Mouse (Mus musculus) left cerebral cortex, adult 9 months (tissue): ENCODE data around the gene Tbc1d4.
"Not testable (repeated sequence)": the region's sequence is repeated elsewhere in the genome, so short reads cannot be mapped to it uniquely, and the experiment has no call there.

Experiments
- DNase-seq, 2 experiments: peaks; one replicate each; pipeline ENCODE4 v3.0.0; 2022; ENCODE audit warnings: low spot score in 2 of 2

Gene Tbc1d4

DNA sequence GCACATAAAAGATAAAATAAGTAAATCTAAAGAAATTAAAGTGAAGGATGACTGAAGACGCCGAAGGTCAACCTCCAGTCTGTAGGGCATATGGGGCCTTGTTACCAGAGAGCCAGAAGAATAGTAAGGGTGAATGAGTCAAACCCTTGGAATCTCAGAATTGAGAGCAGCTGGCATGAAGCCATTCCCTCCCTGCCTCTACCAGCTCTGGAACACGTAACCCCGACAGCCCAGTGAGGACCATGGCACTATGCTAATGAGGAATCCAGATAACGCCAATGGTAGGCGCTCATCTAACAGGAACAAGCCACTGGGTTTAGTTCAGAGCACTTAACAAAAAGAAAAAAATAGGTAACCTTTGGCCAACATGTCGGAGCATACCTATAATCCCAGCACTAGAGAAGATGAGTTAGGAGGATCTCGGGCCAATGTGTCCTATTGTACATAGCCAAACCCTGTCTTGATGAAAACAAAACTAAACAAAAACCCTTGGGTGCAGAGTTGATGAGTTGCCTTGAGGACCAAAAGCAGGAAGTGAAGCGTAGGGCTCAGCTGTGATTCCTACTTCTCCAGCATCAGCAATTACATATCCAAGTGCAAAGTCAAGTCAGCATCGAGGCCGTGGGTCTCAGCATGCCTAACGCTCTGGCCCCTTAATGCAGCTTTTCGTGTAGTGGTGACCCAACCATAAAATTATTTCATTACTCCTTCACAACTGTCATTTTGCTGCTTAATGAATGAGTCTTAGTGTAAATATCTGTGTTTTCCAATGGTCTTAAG, 13.5 kb downstream of the Tbc1d4 start:
- DNase-seq: no peak

DNA sequence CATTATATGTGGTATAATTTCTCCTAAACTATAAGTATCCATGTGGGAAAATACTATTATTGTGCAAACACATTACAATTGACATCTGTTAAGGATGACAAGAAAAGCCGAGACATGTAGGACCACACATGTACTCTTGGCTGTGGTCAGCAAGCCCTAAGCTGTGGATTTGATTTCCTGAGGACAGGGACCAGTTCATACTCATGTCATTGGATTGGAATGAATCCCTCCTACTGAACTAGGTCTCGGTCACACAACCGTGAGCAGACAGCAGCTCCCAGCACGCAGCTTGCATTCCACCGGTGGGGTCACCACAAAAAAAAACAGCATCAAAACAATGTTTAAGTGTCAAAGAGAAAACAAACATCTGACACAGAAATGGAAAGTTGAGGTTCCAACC, 15.0 kb downstream of the Tbc1d4 start:
- no peak for DNase-seq

DNA sequence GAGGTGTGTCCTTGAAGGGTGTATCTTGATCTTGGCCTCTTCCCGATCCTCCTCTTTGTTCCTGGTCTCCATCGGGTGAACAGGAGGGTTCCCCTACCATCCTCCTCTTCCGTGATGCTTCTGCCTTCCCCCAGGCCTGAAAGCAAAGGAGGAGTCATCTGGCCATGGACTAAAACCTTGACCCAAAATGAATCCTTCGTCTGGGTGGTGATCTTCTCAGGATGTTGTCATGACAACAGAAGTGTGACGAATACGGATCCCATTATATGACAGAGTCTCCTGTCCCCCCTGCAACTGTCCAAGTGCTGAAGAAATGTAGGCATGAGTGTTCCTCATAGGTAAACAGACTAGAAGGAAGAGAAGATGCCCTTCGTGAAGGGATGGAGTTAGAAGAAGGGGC, 15.7 kb downstream of the Tbc1d4 start:
- no peak for DNase-seq

DNA sequence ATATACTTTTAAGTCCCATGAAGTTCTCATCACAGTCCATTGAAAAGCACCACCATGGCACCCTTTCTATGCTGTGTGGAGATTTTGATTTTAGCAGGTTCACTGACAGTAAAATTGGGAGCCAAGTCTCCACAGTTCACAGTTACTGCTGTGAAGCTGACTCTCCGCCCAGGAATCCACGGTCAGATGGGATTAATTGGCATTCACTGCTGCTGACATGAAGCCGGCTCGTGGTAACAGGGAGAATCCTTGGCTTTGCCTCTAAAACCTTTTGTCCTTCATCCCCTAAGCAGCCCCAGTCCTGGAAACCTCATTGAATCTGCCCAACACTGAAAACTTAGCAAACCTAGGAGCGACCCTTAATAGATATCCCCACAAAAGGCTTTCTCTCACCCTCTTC, 17.9 kb downstream of the Tbc1d4 start:
- DNase-seq: no peak

DNA sequence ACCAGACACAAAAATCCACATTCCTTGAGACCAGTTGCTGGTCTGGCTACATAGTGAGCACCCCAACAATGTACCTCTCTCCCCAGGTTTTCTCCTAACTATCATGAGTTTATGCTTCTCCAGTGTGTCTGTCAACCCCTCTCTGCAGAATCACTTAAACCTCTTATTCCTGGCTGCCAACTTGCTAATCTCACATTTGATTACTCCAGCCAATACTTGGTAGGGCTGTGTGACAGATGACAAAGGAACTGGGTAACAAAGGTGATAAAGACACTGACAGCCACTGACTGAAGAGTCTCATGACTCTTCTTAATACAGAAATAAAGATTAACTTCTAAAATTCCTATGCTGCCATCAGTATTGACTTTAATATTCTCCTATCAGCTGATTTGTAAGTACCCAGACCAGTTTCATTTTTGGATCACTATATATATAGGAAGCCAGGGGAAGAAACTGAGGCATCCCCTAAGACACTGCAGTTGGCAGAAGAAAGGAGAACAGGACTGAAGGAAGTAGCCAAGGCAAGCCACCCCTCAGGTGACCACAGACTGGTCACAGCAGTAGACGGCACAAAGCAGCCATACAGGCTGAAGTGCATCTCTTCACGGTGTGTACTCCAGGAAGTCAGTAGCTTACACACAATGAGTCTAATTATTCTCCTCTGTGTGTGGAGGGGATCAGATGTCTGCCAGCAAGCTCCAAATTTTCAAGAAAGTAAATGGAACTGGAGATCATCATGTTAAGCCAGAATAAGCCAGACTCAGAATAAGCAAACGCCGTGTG, 20.6 kb downstream of the Tbc1d4 start:
- not testable (repeated sequence) for DNase-seq

DNA sequence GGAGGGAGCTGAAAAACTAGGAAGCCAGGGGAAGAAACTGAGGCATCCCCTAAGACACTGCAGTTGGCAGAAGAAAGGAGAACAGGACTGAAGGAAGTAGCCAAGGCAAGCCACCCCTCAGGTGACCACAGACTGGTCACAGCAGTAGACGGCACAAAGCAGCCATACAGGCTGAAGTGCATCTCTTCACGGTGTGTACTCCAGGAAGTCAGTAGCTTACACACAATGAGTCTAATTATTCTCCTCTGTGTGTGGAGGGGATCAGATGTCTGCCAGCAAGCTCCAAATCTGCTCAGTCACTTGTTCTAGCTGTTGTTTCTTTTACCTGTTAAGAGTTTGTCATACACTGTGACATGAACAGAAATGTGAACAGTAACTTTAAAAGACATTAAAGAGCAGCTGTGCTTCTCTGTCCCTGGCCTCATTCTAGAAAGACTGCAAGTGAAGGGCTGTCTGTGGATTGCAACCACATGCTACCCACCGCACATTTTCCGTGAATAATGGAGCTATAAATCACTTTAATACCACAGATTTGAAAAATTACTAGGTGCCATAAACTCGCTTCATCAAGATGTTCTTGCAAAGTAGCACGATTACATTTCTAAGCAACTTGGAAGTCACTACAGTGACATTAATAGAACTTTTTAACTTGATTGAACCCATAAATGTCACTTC, 21.5 kb downstream of the Tbc1d4 start:
- not testable (repeated sequence) for DNase-seq

DNA sequence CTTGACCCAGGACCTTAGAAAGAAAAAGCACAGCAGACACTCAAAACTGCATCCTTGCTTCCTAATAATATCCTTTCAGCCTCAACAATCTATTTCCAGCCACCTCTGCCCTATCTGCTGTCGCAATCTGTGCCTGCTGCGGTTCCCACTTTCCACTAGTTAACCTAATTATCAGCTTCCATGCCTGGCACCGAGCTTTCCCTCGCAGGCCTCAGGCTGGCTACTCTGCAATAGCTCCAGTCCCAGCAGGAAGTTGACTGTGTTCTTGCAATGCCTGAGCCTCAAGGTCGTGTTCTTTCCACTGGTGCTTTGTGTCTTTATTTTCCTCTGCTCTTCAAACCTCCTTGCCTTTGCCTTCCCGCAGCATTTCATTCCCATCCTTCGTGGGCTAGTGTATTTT, 22.9 kb downstream of the Tbc1d4 start:
- DNase-seq: no peak

DNA sequence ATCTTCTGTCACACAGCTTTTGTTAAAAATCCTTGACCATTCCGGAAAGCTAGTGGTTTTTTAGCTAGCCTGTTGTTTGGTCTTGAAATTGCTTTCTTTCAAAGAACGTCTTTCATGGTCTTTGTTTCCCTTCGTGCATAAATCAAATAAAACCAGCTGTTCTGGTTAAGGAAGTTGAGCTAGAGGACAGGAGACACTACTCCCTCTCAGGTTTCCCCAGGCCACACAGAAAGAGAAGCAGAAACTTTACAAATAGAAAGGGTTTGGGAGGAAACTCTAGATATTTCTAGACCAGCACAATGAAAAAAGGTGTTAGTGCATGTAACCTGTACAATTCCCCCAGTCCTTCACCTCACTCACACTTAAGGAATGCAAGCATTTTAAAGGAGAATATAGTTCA, 33.3 kb downstream of the Tbc1d4 start:
- DNase-seq: no peak

DNA sequence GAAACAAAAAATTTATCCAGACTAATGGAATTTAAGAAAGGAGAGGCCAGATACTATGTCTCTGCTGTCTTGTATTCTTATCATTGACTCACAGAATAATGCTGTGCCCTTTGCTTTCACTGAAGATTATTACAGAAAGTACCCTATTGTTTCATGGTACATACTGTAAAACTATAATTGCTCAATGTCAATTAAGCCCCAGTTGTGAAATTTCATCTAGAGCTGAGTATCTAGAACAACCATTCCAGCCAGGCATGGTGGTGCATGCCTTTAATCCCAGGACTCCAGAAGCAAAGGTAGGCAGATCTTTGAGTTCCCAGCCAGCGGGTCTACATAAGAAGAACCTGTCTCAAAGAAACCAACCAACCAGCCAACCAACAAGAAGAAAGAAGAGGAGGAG, 34.5 kb downstream of the Tbc1d4 start:
- DNase-seq: no peak

DNA sequence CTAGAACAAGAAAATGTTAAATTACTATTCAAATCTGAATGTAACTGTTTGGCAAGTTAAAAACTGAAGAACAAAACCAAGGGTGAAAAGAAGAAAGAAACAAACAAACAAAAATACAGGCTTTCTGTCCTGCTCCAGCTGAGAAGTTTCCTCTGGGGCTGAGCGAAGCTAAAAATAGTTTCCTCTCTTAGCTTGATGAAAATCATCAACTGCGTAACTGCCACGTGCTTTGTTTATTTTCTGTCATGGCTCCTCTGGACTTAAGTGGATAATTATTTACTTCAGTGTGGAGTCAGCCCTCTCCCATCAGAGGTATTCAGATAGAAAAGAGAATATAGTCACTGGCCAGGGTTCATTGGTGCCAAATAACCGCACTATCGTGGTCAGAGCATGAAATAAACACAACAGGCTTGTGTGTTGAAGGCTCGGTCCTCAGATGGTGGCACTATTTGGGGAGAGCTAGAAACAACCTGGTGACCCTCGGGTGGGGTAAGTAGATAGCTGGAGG, 35.8 kb downstream of the Tbc1d4 start:
- no peak for DNase-seq

DNA sequence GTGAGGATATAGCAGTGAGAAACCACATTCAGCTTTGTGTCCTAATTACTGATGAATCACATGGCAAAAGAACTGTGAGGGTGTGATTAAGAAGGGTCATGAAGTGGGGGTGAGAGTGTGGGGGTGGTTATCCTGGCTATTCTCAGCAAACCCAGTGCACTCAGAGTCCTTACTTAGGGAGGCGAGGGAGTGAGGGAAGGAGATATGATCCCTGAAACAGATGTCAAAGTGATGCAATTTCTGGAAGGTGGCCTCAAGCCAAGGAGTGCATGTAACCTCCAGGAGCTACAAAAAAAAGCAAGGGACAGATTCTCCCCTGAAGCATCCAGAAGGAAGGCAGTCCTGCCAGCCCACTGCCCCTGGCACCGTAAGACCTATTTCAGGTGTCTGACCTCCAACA, 40.2 kb downstream of the Tbc1d4 start:
- no peak for DNase-seq

DNA sequence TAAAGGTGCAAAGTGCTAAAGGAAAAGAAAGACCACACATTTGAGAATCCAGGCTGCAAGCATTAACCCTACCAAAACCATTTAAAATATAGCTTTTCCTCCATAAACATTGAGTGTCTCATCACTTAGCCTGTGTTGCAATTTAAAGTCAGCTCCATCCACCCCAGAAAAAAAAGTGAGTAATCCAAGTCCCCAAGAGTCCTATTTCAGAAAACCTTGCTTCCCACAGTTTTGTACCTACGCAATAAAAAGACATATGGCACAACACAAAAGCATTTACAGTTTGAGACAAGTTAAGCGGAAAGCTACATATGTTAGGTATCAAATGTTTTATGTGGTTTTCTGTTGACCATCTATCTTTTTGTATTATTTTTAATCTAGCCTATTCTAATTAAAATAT, 42.3 kb downstream of the Tbc1d4 start:
- DNase-seq: peak in 1 of 2 experiments; percentile 11

DNA sequence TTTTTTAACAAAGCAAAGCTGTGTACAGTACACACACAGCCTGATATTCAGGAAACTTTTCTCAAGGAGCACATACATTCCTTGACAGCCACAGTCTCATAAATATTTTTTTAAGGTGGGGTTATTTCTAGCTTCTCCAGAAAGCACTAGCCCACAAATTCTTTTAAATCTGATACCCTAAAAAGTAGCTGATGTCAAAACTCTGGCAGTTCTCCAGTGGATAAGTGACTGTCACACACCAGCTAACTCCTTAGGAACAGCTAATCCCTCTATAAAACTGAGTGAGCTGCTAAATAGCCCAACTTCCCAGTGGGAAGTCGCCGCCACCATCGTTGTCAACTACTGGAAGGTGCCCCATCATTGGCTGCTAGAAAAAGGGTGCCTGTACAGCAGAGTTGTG, 43.3 kb downstream of the Tbc1d4 start:
- no peak for DNase-seq

DNA sequence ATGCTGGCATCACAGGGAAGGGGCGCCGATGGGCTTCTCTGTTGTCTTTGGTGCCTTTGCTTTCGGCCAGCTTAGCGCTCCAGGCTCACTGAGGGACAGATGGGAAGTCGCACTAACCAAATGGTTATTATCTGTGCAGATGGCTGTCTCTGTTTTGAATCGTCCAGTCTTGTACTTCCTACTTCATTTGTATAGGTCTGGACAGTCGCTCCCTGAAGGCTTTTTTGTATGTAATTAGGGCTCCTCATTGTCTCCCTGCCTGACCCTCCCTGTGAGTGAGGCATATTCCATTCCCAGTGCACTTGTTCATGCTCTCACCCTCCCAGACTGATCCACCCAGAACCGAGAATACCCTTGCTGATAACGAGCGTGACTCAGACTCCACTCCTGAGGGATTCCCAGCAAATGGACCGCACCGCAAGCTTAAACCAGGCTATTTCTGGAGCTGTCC, 47.7 kb downstream of the Tbc1d4 start:
- no peak for DNase-seq

DNA sequence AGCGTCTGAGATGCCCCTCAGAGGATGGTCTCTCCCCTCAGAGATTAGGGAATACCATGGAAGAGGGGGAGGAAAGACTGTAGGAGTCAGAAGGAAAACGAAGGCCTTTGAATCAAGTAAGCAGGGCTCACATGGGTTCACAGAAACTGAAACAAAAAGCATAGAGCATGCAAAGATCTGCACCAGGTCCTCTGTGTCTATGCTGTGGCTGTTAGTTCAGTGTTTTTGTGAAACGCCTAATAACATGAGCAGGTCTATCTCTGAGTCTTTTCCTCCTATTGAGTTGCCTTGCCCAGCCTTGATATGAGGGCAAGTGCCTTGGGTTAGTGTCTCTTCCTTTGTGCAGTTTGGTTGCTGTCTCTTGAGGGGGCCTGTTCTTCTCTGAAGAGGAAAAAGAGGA, 49.5 kb downstream of the Tbc1d4 start:
- DNase-seq: no peak

DNA sequence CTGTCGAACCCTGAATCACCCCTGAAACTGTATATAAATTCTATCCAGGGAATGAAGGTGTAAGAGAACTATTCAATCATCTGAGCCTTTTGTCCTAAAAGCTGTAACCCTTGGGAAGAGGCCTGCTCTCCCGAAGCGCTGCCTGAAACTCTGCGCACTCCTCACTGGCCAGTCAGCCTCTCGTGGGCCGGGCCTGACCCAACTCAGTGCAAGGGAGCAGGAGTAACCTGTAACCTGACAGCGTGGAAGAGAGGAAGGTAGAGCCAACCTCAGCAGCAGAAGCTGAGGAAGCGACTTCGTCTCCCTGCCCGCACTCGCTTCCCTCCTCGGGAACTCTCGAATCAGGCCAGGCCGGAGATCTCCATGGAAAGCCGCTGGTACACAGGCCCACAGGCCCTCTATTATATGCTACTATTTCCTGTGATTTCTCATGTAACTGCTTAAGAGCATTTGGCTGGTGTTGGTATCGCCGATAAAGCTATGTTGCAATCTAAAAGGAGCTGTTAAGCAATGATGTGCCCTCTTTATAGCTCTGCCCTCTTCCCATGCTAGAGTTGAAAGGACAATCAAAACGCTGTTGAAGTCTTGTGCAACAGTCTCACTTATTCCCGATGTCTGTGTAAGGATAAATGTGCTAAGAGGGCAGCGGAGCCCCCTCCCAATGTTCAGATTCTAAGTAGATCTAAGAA, 60.0 kb downstream of the Tbc1d4 start:
- no peak for DNase-seq

DNA sequence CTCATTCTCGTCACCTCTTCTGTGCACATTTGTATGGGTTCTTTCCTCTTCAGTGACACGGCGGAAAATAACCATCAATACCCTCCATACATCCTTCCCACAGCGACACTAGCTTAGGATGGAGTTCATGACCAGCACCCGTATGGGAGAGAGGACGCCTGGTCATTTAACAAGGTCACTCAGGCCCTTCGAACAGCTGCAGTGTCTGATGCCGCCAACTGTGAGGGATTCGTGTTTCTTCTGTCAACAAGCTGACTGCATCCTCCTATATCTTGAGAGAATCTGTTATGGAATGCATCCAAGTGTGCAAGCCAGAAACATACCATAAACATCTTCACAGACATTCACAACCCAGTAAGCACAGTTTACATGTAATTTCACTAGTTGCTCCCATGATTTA, 67.1 kb downstream of the Tbc1d4 start:
- no peak for DNase-seq

DNA sequence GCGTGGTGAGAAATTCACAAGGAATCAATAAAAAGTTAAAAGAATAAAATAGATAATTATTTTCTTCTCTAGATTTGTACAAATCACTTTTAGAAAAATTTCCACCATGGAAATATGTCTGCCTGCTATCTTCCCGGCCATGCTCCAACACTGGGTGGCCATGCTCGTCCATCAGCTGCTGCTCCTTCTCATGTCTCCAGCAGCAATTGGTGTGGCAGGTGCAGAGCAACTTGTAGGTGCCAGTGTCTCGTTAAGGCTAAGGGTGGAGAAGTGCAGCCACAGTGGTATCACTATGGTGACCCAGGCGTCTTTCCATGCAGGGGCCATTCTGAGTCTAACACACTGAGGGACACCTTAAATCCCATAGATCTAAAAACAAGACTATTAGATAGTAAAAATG, 67.8 kb downstream of the Tbc1d4 start:
- DNase-seq: no peak

DNA sequence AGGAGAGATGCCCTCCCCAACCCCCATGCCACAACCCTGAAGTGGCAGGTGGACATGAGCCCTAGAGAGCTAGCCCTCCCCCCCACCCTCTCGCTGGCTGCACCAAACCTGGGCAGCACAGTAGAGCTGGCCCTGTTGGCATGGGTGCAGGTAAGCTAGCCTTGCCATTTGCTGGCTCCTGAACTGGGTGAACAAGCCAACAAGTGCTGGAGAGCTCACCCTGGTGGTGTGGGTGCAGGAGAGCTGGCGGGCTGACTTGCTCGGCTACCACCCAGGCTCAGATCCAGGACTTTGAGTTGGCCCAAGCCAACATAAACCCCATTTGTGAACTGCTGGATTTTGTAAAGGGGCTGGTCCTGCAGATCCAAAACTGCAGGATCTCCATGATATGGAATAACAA, 68.5 kb downstream of the Tbc1d4 start:
- DNase-seq: no peak

DNA sequence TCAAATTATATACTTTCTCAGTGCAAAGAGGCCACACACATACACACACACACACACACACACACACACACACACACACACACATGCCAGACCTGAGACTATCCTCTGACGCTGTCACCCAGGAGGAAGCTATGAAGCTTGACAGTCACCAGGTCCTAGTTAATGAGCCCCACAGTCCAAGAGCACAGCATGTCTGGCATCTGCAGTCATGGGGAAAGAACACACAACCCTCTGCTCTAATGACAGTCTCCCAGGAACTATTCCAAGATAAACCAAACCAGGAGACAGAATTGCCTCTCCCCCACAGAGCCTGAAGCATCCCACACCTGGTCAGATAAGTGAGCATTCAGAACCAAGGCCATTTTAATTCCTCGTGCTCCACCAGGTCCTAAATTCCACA, 71.1 kb downstream of the Tbc1d4 start:
- no peak for DNase-seq

DNA sequence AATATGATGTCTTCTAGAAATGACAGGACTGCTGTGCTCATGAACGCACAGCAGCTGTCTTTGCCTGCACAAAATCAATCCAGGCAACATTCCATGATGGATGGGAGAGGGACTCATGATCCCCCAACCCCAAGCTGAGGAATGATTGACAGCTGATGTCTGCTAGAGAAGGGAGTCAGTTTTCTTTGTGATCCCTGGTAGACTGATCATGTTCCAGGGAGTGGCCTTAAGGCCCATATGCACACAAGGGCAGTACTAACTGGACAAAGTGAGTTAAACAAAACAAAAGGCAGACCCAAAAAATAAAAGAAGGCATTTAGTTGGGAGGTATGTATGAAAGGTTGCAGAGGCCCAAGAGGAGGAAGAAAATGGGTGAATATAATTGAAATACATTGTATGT, 71.6 kb downstream of the Tbc1d4 start:
- DNase-seq: no peak
